Mouse (Mus musculus): Measurements from ENCODE around the gene Chaf1a.

DNA sequence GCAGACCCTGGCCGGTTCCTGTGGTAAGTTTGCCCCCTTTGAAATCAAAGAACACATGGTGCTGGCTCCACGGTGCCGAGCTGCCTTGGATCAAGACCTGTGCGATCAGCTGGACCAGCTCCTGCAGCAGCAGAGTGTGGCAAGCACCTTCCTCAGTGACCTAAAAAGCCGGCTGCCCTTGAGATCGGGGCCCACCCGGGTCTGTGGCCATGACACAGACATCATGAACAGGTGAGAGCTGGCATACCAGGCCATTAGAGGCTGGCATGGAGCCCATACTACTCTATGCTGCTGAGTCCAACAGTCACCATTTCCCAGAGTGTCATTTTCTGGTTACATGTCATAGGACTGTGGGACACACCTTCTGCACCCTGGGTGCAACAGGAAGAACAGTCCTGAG lies 21.8 kb downstream of the Chaf1a start:
- TF ChIP-seq CTCF (IDR thresholded peaks at IDR 0.05; ENCODE audit: insufficient read depth, low read depth, low read length) (no peak), POLR2A (IDR thresholded peaks at IDR 0.05; ENCODE audit: insufficient read depth, low read depth, low read length) (no peak)

All from olfactory bulb, adult 2 months (tissue).